Mouse (Mus musculus): ENCODE results near the gene AC124108.1.

GRCm38 (mm10) chr1:132143730-132144129 lies 47.5 kb upstream of the AC124108.1 start:
- TF ChIP-seq USF1 (IDR thresholded peaks at IDR 0.05; ENCODE audit: low read depth) (no peak), CTCF (IDR thresholded peaks at IDR 0.05; ENCODE audit: control insufficient read depth, insufficient read depth, insufficient read length) (no peak), MAX (IDR thresholded peaks at IDR 0.05) (no peak)

All from C2C12 (cell line).